Comparison of ENCODE assay signal across 28 mouse cellular contexts in genomic region chr1:155366366-155366765, GRCm38 (mm10). TPM values are rescaled to one million over a fixed set of nuclear protein-coding genes. Genes with fewer than 3 reads are reported as not detected.
DNase-seq lines count a peak whose midpoint lies in the region; ATAC-seq and TF ChIP-seq lines count a peak whose summit lies in the region.
"Had no signal": no experiment of that assay in that cellular context is flagged by ENCODE, and none has a peak within 500 bp of the region (broad histone marks: within the 10 kb centered on the region; RNA-seq: fewer than 3 reads in every experiment).

No protein-coding gene starts in this region.

- H3K27me3 ChIP-seq in hindbrain, embryonic 13.5 days, result no peaks in the 10 kb centered on the region
- H3K27me3 ChIP-seq in hindbrain, embryonic 16.5 days (replicated peaks; ENCODE audit: control insufficient read depth, insufficient read depth, low read length), result no peaks in the 10 kb centered on the region
- H3K27me3 ChIP-seq in midbrain, embryonic 12.5 days, result no peaks in the 10 kb centered on the region
- no peaks in the 10 kb centered on the region for H3K27me3 ChIP-seq in midbrain, postnatal 0 days (ENCODE audit: insufficient read depth, low read length)
- H3K27me3 ChIP-seq in neural tube, embryonic 13.5 days, result no peaks in the 10 kb centered on the region
- H3K27me3 ChIP-seq: embryonic facial prominence, embryonic 13.5 days; forebrain, embryonic 12.5 days; forebrain, embryonic 15.5 days; heart, embryonic 12.5 days; heart, embryonic 15.5 days; hindbrain, embryonic 15.5 days had no signal

- TF ChIP-seq CTCF in midbrain, postnatal 0 days (IDR thresholded peaks at IDR 0.05), result no peak

- no peak for ATAC-seq in hindbrain, embryonic 13.5 days (ENCODE audit: low FRiP score)
- ATAC-seq in hindbrain, embryonic 16.5 days, result no peak
- peak; percentile 52; the same call in 1 of the 2 replicates for ATAC-seq in midbrain, embryonic 12.5 days (ENCODE audit: low FRiP score, low read depth)
- ATAC-seq in midbrain, postnatal 0 days (ENCODE audit: low FRiP score), result no peak
- ATAC-seq in neural tube, embryonic 13.5 days (ENCODE audit: low read depth), result no peak
- ATAC-seq: CD4-positive, CD25-positive, alpha-beta regulatory T cell, adult 4 months; forebrain, embryonic 15.5 days; inflammation-experienced regulatory T-cells, adult 6 months had no signal

- intact Hi-C loops in heart, postnatal 25 days (cut with DNase I), result no loop called here

- peak overlapping the region; percentile 40; the same call in 1 of the 2 replicates for H3K27ac ChIP-seq in hindbrain, embryonic 13.5 days
- H3K27ac ChIP-seq in hindbrain, embryonic 16.5 days (ENCODE audit: low read depth, low read length), result no peak overlapping the region
- peak overlapping the region; percentile 39; the same call in 1 of the 2 replicates for H3K27ac ChIP-seq in midbrain, embryonic 12.5 days (replicated peaks)
- H3K27ac ChIP-seq in midbrain, postnatal 0 days (ENCODE audit: low read depth, low read length), result no peak overlapping the region
- peak overlapping the region; percentile 34 for H3K27ac ChIP-seq in neural tube, embryonic 13.5 days (replicated peaks)
- H3K27ac ChIP-seq: embryonic facial prominence, embryonic 10.5 days; embryonic facial prominence, embryonic 13.5 days; forebrain, embryonic 12.5 days; forebrain, embryonic 15.5 days; heart, embryonic 15.5 days; hindbrain, embryonic 15.5 days had no signal

- DNase-seq in midbrain, postnatal 0 days (ENCODE audit: low spot score), result no peak
- no peak for DNase-seq in neural tube, embryonic 10.5 days (ENCODE audit: extremely low spot score, low spot score)
- no peak for DNase-seq in heart, postnatal 25 days (ENCODE audit: low spot score)
- DNase-seq: adrenal gland, adult 2 months; adrenal gland, postnatal 14 days; cerebellum, adult 11-12 months; cerebellum, adult 8-10 months; cerebellum, postnatal 10 days; cerebellum, postnatal 36 days; embryo, embryonic 11 days; gastrocnemius, postnatal 25 days; heart, adult 18-20 months; heart, postnatal 10 days; heart, postnatal 4 days had no signal

- H3K4me2 ChIP-seq in hindbrain, embryonic 13.5 days, result no peak overlapping the region
- H3K4me2 ChIP-seq in hindbrain, embryonic 16.5 days (ENCODE audit: low read length), result no peak overlapping the region
- no peak overlapping the region for H3K4me2 ChIP-seq in midbrain, embryonic 12.5 days (replicated peaks)
- H3K4me2 ChIP-seq in midbrain, postnatal 0 days (ENCODE audit: low read depth, low read length, poor library complexity, severe bottlenecking), result no peak overlapping the region
- H3K4me2 ChIP-seq in neural tube, embryonic 13.5 days, result no peak overlapping the region
- H3K4me2 ChIP-seq: embryonic facial prominence, embryonic 13.5 days; forebrain, embryonic 12.5 days; forebrain, embryonic 15.5 days; heart, embryonic 12.5 days; heart, embryonic 15.5 days; hindbrain, embryonic 15.5 days had no signal

- 46% methylated on average over 4 of the region's 4 CpGs for WGBS in hindbrain, embryonic 13.5 days
- WGBS in hindbrain, embryonic 16.5 days, result 45% methylated on average over 4 of the region's 4 CpGs
- 51% methylated on average over 4 of the region's 4 CpGs for WGBS in midbrain, embryonic 12.5 days
- 39% methylated on average over 4 of the region's 4 CpGs for WGBS in midbrain, postnatal 0 days
- 43% methylated on average over 4 of the region's 4 CpGs for WGBS in neural tube, embryonic 13.5 days

- H3K4me1 ChIP-seq in hindbrain, embryonic 13.5 days (replicated peaks), result peaks cover 18% of the 10 kb centered on the region
- H3K4me1 ChIP-seq in hindbrain, embryonic 16.5 days (ENCODE audit: control insufficient read depth, insufficient read depth, low read depth, low read length), result no peaks in the 10 kb centered on the region
- peaks cover 18% of the 10 kb centered on the region for H3K4me1 ChIP-seq in midbrain, embryonic 12.5 days
- no peaks in the 10 kb centered on the region for H3K4me1 ChIP-seq in midbrain, postnatal 0 days (ENCODE audit: insufficient read depth, low read length)
- H3K4me1 ChIP-seq in neural tube, embryonic 13.5 days (replicated peaks), result peaks cover 20% of the 10 kb centered on the region
- H3K4me1 ChIP-seq: embryonic facial prominence, embryonic 13.5 days had no signal

- no peaks in the 10 kb centered on the region for H3K9me3 ChIP-seq in hindbrain, embryonic 13.5 days
- H3K9me3 ChIP-seq in hindbrain, embryonic 16.5 days (ENCODE audit: control insufficient read depth, low read length), result no peaks in the 10 kb centered on the region
- H3K9me3 ChIP-seq in midbrain, embryonic 12.5 days, result no peaks in the 10 kb centered on the region
- no peaks in the 10 kb centered on the region for H3K9me3 ChIP-seq in midbrain, postnatal 0 days (ENCODE audit: low read length)
- H3K9me3 ChIP-seq in neural tube, embryonic 13.5 days, result no peaks in the 10 kb centered on the region
- H3K9me3 ChIP-seq: embryonic facial prominence, embryonic 10.5 days; embryonic facial prominence, embryonic 13.5 days; forebrain, embryonic 12.5 days; forebrain, embryonic 15.5 days; heart, embryonic 12.5 days; heart, embryonic 15.5 days; hindbrain, embryonic 15.5 days had no signal

- H3K36me3 ChIP-seq in hindbrain, embryonic 13.5 days, result no peaks in the 10 kb centered on the region
- H3K36me3 ChIP-seq in hindbrain, embryonic 16.5 days (ENCODE audit: control insufficient read depth, insufficient read depth, low read length), result no peaks in the 10 kb centered on the region
- no peaks in the 10 kb centered on the region for H3K36me3 ChIP-seq in midbrain, embryonic 12.5 days
- no peaks in the 10 kb centered on the region for H3K36me3 ChIP-seq in midbrain, postnatal 0 days (ENCODE audit: insufficient read depth, low read length)
- H3K36me3 ChIP-seq in neural tube, embryonic 13.5 days, result no peaks in the 10 kb centered on the region
- H3K36me3 ChIP-seq: embryonic facial prominence, embryonic 10.5 days; embryonic facial prominence, embryonic 13.5 days; forebrain, embryonic 12.5 days; forebrain, embryonic 15.5 days; heart, embryonic 12.5 days; heart, embryonic 15.5 days; hindbrain, embryonic 15.5 days had no signal

- H3K4me3 ChIP-seq in hindbrain, embryonic 13.5 days, result no peak overlapping the region
- no peak overlapping the region for H3K4me3 ChIP-seq in hindbrain, embryonic 16.5 days (ENCODE audit: low read length)
- H3K4me3 ChIP-seq in midbrain, embryonic 12.5 days, result no peak overlapping the region
- no peak overlapping the region for H3K4me3 ChIP-seq in midbrain, postnatal 0 days (ENCODE audit: low read depth, low read length)
- H3K4me3 ChIP-seq in neural tube, embryonic 13.5 days, result no peak overlapping the region
- H3K4me3 ChIP-seq: embryonic facial prominence, embryonic 10.5 days; embryonic facial prominence, embryonic 13.5 days; erythroblast, embryonic 14.5 days; forebrain, embryonic 12.5 days; forebrain, embryonic 15.5 days; heart, embryonic 12.5 days; heart, embryonic 15.5 days; hindbrain, embryonic 15.5 days had no signal

- H3K9ac ChIP-seq in hindbrain, embryonic 13.5 days, result no peak overlapping the region
- no peak overlapping the region for H3K9ac ChIP-seq in hindbrain, embryonic 16.5 days (ENCODE audit: low read depth, low read length)
- no peak overlapping the region for H3K9ac ChIP-seq in midbrain, embryonic 12.5 days (replicated peaks)
- no peak overlapping the region for H3K9ac ChIP-seq in midbrain, postnatal 0 days (replicated peaks; ENCODE audit: low read length, poor library complexity, severe bottlenecking)
- no peak overlapping the region for H3K9ac ChIP-seq in neural tube, embryonic 13.5 days
- H3K9ac ChIP-seq: embryonic facial prominence, embryonic 13.5 days; forebrain, embryonic 12.5 days; forebrain, embryonic 15.5 days; heart, embryonic 12.5 days; heart, embryonic 15.5 days; hindbrain, embryonic 15.5 days had no signal

RNA-seq across cellular contexts. Expression of gene Xpr1, which starts 50.8 kb away (rescaled TPM):
- polyA plus RNA-seq in hindbrain, embryonic 13.5 days (2015; fragmentation: Nextera tagmentation; extraction: Ambion mirVana), result 44.9 and 47.3 TPM in 2 replicates
- 40.7 and 44.6 TPM in 2 replicates for polyA plus RNA-seq in hindbrain, embryonic 16.5 days (2015; fragmentation: Nextera tagmentation; extraction: Ambion mirVana)
- 34.1 and 39.9 TPM in 2 replicates for polyA plus RNA-seq in midbrain, embryonic 12.5 days (2016; fragmentation: Nextera tagmentation; extraction: Ambion mirVana)
- total RNA-seq in midbrain, postnatal 0 days (2014; rRNA removed), result 177 and 218 TPM in 2 replicates
- 29.5 and 38.3 TPM in 2 replicates for polyA plus RNA-seq in midbrain, postnatal 0 days (2015; fragmentation: Nextera tagmentation; extraction: Ambion mirVana)
- 45.3 and 48.7 TPM in 2 replicates for polyA plus RNA-seq in neural tube, embryonic 13.5 days (2015; fragmentation: Nextera tagmentation; extraction: Ambion mirVana)
- 10 to 100 TPM; 29.3 to 32.1 TPM for total RNA-seq in heart, postnatal 25 days (2021)

Comparison
In these comparisons a context has a peak if more than half of its experiments do, and no peak if none do; other contexts are left out.
1. H3K27ac ChIP-seq: peak in hindbrain, embryonic 13.5 days (single experiment), midbrain, embryonic 12.5 days (single experiment) and neural tube, embryonic 13.5 days (single experiment); none in hindbrain, embryonic 16.5 days (single experiment) and midbrain, postnatal 0 days (single experiment).